Mouse (Mus musculus) brain, embryonic 14.5 days (tissue): ENCODE measurements around the gene Pappa.

Experiments used
- CTCF ChIP-seq: fragments of 200-500 bp; IDR thresholded peaks from 2 replicates; pipeline ENCODE4 v1.5.1; 2012; ENCODE audit warnings: inconsistent platforms, mild to moderate bottlenecking, moderate library complexity, borderline replicate concordance; ENCODE audit not compliant: insufficient read depth, insufficient read length; ENCODE audit errors: extremely low read depth
- POLR2A ChIP-seq: fragments of 200-500 bp; IDR thresholded peaks from 2 replicates; pipeline ENCODE4 v1.6.1; 2012; ENCODE audit warnings: mild to moderate bottlenecking, inconsistent platforms, borderline replicate concordance; ENCODE audit not compliant: poor library complexity, insufficient read depth, insufficient read length, severe bottlenecking; ENCODE audit errors: extremely low read depth

DNA sequence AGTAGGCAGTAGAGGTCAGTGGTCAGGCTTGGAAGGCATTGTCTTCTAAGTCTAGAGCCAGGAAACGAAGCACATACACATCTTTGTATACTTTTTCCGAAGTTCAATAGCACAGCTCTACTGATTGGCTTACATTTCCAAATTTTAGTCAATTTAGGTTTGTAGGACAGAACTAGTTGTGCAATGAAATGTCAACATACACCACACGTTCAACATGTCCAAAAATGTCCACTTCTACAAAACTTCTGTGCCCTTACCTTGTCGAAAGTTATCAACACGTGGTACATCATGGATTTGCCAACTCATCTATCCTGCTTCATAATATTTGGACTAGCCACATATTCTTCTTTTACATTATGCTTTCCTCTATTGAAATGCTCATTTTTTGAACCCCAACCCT, 10.4 kb downstream of the Pappa start:
- TF ChIP-seq CTCF, result no peak
- TF ChIP-seq POLR2A, result no peak
